ENCODE assay signal across 20 mouse cellular contexts in the genomic region with DNA sequence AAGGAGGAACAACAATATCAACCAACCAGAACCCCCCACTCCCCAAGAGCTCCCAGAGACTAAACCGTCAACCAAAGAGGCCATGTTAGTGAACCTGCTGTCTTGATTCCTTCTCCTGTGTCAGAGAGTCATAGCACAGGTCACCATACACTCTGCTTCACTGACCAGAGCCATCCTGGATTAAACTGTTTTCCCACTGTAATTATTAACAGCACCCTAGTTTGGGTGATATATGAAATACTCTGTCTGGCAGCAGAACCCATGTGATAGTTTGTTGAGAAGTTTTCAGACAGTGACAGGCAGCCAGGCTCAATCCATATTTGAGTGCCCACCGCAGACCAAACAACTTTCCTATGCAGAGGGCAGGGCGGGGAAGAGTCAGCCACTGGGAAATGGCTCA.
"Had no signal": no experiment of that assay in that cellular context is flagged by ENCODE, and none has a peak within 500 bp of the region (broad histone marks: within the 10 kb centered on the region; RNA-seq: fewer than 3 reads in every experiment).

No protein-coding gene starts in this region.

- H3K4me2 ChIP-seq: heart, embryonic 12.5 days; hindbrain, embryonic 13.5 days; hindbrain, embryonic 15.5 days; limb, embryonic 13.5 days; limb, embryonic 15.5 days; liver, embryonic 12.5 days had no signal

- H3K4me3 ChIP-seq: heart, embryonic 10.5 days; heart, embryonic 12.5 days; hindbrain, embryonic 13.5 days; hindbrain, embryonic 15.5 days; limb, embryonic 13.5 days; limb, embryonic 15.5 days; liver, embryonic 12.5 days had no signal

- H3K27me3 ChIP-seq: heart, embryonic 12.5 days; hindbrain, embryonic 13.5 days had no signal

- DNase-seq: gastrocnemius, postnatal 14 days; gastrocnemius, postnatal 36 days; heart, adult 18-20 months; heart, postnatal 10 days; heart, postnatal 36 days; layer of hippocampus, adult 9-11 months; layer of hippocampus, postnatal 36 days; left cerebral cortex, postnatal 4 days; lung, adult 18-20 months had no signal

- H3K4me1 ChIP-seq: hindbrain, embryonic 13.5 days; liver, embryonic 12.5 days had no signal

- H3K27ac ChIP-seq: heart, embryonic 10.5 days; hindbrain, embryonic 13.5 days; hindbrain, embryonic 15.5 days; hindbrain, postnatal 0 days; limb, embryonic 13.5 days; limb, embryonic 15.5 days; liver, embryonic 12.5 days; liver, embryonic 14.5 days had no signal

- H3K9me3 ChIP-seq: heart, embryonic 10.5 days; heart, embryonic 12.5 days; hindbrain, embryonic 13.5 days; hindbrain, embryonic 15.5 days; limb, embryonic 13.5 days; limb, embryonic 15.5 days; liver, embryonic 12.5 days had no signal

- ATAC-seq: forebrain, embryonic 16.5 days; hindbrain, postnatal 0 days; intestine, embryonic 16.5 days; liver, embryonic 12.5 days had no signal

- H3K9ac ChIP-seq: heart, embryonic 12.5 days; hindbrain, embryonic 13.5 days; hindbrain, embryonic 15.5 days; limb, embryonic 13.5 days; liver, embryonic 12.5 days; liver, embryonic 14.5 days had no signal

- H3K36me3 ChIP-seq: heart, embryonic 10.5 days; heart, embryonic 12.5 days; hindbrain, embryonic 13.5 days; hindbrain, embryonic 15.5 days; limb, embryonic 13.5 days; limb, embryonic 15.5 days; liver, embryonic 12.5 days had no signal
